Mouse (Mus musculus): ENCODE measurements around the gene Ppm1m. TPM values are rescaled to one million over a fixed set of nuclear protein-coding genes. Genes with fewer than 3 reads are reported as not detected.

Ppm1m gene
- polyA plus RNA-seq (2017; shearing (Covaris generic)): 10.6 TPM

GRCm38 (mm10) chr9:106199535-106200272, at the start of gene Ppm1m:
Gene Ppm1m (minus strand): TSS chr9:106199746.

GRCm38 (mm10) chr9:106222261-106222851, 22.8 kb upstream of the Ppm1m start, which contains the start of gene Tlr9:
Gene Tlr9 (plus strand): TSS chr9:106222598.

GRCm38 (mm10) chr9:106202819-106203636, 3.5 kb upstream of the Ppm1m start, which contains the start of gene Twf2:
Gene Twf2 (plus strand): TSS chr9:106203108.

GRCm38 (mm10) chr9:106170556-106171345, 28.8 kb downstream of the Ppm1m start, which contains the start of gene Wdr82:
Gene Wdr82 (plus strand): TSS chr9:106170928.

GRCm38 (mm10) chr9:106158037-106158491, 41.5 kb downstream of the Ppm1m start, which contains the start of gene Glyctk:
Gene Glyctk (minus strand): TSS chr9:106158138.

Other genes with a start within 250 kb of the Ppm1m start
- not detected for gene Col6a5, start 239.1 kb downstream of the Ppm1m start, polyA plus RNA-seq (2017; shearing (Covaris generic))
- not detected for gene Col6a4, start 103.0 kb downstream of the Ppm1m start, polyA plus RNA-seq (2017; shearing (Covaris generic))
- gene Glyctk, start 41.6 kb downstream of the Ppm1m start, polyA plus RNA-seq (2017; shearing (Covaris generic)): 8.7 TPM
- 36.4 TPM for gene Wdr82, start 28.8 kb downstream of the Ppm1m start, polyA plus RNA-seq (2017; shearing (Covaris generic))
- gene Twf2, start 3.4 kb upstream of the Ppm1m start, polyA plus RNA-seq (2017; shearing (Covaris generic)): 357 TPM
- gene Tlr9, start 22.9 kb upstream of the Ppm1m start, polyA plus RNA-seq (2017; shearing (Covaris generic)): not detected
- 59.4 TPM for gene Alas1, start 48.9 kb upstream of the Ppm1m start, polyA plus RNA-seq (2017; shearing (Covaris generic))
- gene Poc1a, start 81.3 kb upstream of the Ppm1m start, polyA plus RNA-seq (2017; shearing (Covaris generic)): 6.2 TPM
- gene Dusp7, start 168.9 kb upstream of the Ppm1m start, polyA plus RNA-seq (2017; shearing (Covaris generic)): 10.4 TPM
- 892 TPM for gene Rpl29, start 229.7 kb upstream of the Ppm1m start, polyA plus RNA-seq (2017; shearing (Covaris generic))
- 23.3 TPM for gene Acy1, start 238.6 kb upstream of the Ppm1m start, polyA plus RNA-seq (2017; shearing (Covaris generic))
- 15.2 TPM for gene Abhd14b, start 247.7 kb upstream of the Ppm1m start, polyA plus RNA-seq (2017; shearing (Covaris generic))
- gene Abhd14a, start 247.9 kb upstream of the Ppm1m start, polyA plus RNA-seq (2017; shearing (Covaris generic)): 17.7 TPM